Mouse (Mus musculus): Measurements from ENCODE around the gene Adcy2. TPM values are rescaled to one million over a fixed set of nuclear protein-coding genes. Genes with fewer than 3 reads are reported as not detected.

Adcy2 gene
- total RNA-seq, 2 experiments from 2014 or later: 0.53 to 0.68 TPM

DNA sequence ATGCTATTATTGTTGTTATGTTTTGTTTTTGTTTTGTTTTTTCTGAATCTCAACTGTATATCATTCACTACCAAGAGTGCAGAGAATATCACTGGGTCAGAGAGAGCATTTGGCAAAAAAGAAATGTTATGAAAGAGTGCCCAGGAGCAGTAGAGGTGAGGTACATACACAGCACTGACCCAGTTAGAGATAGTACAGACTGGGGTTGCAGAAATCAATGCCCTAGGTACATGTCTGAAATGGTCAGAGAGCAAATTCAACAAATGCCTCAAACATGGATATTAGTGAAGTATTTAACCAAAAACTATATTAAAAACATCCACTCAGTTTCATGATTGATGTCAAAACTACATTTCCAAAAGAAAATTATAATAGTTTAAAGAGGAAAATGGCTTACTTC is 286.7 kb downstream of the Adcy2 start:
- intact Hi-C loops (cut with DNase I): no loop called here
- DNase-seq: no peak

DNA sequence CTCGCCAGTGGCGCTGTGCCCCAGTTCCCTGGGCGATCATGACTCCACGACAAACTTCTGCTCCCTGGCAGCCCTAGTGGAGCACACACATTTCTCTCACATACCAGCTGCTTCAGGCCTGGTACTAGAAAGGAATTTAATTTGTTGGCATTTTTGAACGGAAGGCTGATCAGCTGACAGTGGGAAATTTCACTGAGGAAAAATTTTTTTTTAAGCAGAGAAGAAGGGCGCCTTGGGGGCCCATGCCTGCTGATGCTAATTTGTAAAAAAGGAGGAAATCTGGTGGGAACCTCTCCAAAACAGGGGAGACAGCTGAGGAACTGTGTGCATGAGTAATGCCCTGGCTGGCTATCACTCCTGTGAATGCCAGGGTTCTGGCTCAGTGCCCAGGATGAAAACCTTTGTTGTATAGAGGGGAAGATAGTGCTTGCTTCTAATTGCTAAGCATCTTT is 292.0 kb downstream of the Adcy2 start:
- intact Hi-C loops (cut with DNase I): no loop called here
- peak in 1 of 2 experiments; percentile 5 for DNase-seq

DNA sequence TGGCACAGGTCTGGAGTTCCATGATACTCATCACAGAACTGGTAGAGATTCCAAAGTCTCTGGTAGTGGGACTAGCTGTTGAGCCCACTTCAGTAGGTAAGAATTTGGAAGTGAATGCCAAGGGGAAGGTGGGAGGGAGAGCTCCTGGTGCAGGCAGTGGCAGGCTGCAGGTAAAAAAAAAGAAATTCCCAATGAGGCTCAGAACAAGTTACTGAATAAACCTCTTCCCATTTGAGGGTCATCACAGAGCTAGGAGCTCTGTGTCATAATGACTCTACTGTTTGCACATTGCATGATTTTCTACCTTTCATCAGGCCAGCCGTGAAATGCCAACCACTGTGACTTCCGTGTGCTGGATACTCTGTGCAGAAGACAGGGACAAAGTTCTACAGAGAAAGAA is 314.4 kb downstream of the Adcy2 start:
- DNase-seq: no peak
- intact Hi-C loops (cut with DNase I): no loop called here

DNA sequence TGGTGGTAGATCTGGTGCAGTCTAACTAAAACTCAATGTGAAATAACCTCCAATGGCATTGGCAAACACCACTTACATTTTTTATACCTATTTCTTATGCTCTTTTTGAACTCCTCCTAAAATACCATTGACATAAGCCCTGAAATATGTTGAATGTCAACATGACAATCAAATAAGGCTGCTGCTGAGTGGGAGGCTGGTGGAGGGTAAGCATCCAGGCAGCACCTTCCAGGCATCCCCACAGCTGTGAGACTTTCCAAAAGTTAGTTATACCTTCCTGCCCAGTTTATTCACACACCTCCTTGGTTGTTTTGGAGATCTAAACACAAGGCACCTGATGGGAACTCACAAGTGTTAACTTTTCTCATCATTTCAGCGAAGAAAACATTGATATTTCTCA is 318.9 kb downstream of the Adcy2 start:
- intact Hi-C loops (cut with DNase I): no loop called here
- no peak for DNase-seq

DNA sequence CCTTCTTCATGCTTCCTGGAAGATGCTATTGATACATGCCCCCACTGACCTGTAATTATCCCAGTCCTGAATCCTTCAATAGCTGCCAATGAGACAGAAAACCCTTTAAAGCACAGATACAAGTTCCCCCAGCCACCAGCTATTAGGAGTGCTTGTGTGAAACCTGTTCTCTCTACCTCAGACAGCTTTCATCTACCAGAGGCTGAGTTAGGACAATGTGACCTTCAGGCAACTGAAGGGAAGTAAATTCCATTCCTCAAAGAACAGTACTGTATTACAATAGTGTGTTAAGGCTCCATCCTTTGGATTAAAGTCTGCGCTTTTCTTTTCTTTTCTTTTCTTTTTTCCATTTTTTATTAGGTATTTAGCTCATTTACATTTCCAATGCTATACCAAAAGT is 356.6 kb downstream of the Adcy2 start:
- no peak for DNase-seq
- intact Hi-C loops (cut with DNase I): no loop called here

DNA sequence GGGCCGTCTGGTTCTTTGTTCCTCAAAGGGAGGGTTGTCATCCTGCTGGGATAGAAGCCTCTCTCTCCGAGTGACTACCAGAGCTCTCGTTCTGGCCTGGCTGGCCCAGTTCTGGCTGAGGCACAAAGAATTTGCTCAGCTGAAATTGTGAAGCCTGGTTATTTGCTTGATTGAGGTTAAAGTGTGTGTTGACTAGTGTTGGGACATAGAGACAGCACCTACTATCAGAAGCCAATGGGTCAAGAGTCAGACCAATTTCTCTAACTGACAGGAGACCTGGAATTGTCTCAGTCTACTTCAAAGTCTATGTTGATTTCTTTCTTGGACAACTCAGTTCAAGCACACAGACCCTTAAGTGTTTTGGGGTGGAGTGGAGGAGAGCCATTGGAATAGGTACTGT is 372.3 kb downstream of the Adcy2 start:
- intact Hi-C loops (cut with DNase I): no loop called here
- no peak for DNase-seq

DNA sequence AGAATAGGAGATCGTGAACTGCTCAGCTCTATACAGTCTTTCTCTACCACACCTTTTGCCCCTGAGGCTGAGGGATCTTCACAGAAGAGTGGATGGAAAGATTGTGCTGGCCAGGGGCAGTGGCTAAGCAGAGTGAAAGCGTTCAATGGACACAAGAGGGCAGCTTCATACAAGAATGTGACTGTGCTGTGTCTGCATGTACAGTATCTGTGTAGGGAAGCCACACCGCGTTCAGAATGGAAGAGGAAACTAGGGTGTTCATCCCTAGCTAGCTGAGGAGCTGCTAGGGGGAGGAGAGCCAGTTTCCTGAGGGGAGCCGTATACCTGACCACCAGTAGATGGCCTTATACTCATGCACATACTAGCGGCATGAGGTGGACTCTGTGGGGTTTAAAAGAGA is 376.5 kb downstream of the Adcy2 start:
- intact Hi-C loops (cut with DNase I): no loop called here
- no peak for DNase-seq

DNA sequence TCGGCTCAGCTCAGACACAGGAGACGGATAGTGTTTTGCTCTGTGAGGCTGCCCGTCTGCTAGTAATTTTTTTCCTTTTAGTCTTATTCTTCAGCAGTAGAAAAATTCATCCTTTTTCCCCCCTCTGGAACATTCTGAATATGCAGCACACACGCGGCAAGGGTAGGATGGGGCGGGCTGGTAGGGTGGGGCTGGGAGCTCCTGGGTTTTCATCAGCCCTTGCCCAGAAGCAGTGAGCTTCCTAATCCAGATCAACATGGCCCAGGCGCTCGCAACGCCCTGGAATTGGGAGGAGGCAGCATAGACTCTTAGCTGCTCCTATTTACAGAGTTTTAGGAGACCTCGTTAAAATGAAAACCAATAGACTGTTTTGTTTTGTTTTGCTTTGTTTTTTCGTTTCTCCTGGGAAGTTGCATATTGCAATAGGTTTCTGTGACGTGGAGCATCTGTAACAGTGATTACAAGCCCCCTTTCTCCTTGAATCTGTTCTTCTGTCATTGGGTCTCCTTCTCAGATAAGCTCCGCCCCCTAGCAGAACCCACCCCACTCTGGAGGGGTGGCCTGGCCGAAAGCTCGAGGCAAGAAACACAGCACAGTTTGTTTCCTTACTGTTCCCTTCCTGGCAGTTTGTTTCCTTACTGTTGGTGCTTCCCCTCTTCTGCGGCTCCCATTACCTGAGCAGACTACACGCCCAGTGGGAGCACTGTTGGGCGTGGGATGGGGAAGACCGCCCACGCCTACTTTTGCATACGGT is 391.5 kb downstream of the Adcy2 start:
- intact Hi-C loops (cut with DNase I): loop anchor here (10.0 kb wide), 1 partner anchor 847 kb away; no protein-coding TSS in a partner anchor
- no peak for DNase-seq

DNA sequence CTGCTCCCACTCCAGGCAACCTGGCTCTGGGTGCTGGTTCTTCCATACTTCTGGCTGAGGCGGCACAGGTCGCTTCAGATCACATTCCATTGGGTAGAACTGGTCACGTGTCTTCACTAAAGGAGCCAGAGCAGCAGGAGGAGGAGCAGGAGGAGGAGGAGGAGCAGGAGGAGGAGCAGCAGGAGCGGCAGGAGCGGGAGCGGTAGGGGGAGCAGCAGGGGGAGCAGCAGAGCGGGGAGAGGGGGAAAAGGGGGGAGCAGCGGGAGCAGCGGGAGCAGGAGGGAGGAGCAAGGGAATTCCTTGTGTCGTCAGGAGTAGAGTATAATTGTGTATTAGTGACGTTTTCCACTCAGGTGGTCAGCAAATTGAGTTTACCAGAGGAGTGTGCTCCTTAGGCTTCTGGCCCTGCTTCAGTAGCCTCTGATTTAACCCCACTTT is 393.6 kb downstream of the Adcy2 start:
- peak; percentile 16 to 25 for DNase-seq
- intact Hi-C loops (cut with DNase I): loop anchor here (10.0 kb wide), 1 partner anchor 849 kb away; no protein-coding TSS in a partner anchor

DNA sequence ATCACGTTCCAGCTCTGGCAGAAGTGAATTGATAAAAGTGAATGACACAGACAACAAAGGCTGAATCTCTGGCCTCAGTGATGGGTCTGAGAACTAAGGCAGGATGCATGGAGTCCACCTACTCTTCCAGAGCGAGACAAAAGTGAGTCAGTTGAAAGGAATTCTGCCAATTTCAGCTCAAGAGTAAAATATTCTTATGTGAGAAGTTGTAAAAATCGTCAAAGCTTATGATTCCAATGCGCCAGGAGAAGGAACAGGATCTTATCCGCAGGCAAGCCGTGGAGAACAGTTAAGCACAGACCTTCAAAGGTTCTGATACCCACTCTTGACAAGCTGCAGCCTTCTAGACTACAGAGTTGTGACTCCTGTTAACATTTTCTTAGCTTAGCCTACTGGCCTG is 396.3 kb downstream of the Adcy2 start:
- intact Hi-C loops (cut with DNase I): loop anchor here (10.0 kb wide), 1 partner anchor 852 kb away; no protein-coding TSS in a partner anchor

DNA sequence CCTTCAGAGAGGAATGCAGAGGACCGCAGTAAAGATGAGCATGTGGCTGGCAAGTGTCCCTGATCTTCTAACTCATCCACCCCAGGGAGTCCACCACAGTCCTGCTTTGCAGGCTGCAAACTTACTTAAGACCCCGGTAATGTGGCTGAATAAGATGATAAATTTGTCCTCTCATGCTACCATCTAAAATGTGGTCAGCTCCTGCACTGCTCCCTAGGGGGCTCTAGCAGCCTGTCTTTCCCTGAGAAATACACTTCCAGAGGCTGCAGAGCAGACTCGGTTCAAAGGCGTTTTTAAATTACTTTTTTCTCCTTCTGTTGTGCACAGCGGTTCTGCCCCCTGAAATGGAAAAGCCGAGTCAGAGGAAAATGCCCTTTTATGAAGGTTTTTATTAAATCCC is 398.2 kb downstream of the Adcy2 start:
- DNase-seq: peak in 1 of 2 experiments; percentile 19

More for the DNA sequence above, 396.3 kb downstream of the Adcy2 start:
- no peak for DNase-seq

DNA sequence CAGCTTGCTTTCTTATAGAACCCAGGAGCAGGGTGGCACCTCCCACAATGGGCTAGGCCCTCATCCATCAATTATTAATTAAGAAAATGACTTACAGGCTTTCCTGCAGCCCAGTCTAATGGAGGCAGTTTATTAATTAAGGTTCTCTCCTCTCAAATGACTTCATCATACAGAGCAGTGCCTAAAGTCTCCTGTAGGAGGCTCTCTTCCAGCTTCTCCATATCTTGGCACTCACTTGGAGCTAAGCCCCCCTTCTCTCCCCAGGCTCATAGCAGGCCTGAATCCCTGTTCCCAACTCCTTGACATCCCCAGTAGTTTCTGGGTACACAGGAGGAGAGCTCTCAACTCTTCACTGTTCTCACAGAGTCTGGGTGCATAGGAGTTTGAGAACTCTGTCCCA is 400.4 kb downstream of the Adcy2 start:
- intact Hi-C loops (cut with DNase I): no loop called here
- no peak for DNase-seq

More for the DNA sequence above, 398.2 kb downstream of the Adcy2 start:
- intact Hi-C loops (cut with DNase I): loop anchor here (10.0 kb wide), 1 partner anchor 854 kb away; no protein-coding TSS in a partner anchor

DNA sequence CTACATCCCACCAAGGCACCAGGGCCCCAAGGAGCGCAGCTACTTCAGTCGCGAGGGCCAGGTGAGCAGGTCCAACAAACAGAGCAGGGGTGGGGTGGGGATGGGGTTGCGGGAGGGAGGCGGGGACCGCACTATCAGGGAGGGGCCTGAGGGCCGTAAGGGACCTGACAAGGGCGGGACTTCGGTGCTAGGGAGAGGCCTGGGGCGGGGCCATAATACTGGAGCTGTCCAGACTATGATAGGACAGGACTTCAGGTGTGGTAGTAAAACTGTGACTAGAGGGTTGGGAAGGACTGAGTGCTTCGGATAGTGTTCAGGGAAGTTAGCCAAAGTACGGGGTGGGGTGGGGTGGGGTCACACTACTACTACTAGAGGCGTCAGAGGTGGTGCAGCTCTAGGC is 401.7 kb downstream of the Adcy2 start:
- intact Hi-C loops (cut with DNase I): no loop called here
- DNase-seq: no peak

DNA sequence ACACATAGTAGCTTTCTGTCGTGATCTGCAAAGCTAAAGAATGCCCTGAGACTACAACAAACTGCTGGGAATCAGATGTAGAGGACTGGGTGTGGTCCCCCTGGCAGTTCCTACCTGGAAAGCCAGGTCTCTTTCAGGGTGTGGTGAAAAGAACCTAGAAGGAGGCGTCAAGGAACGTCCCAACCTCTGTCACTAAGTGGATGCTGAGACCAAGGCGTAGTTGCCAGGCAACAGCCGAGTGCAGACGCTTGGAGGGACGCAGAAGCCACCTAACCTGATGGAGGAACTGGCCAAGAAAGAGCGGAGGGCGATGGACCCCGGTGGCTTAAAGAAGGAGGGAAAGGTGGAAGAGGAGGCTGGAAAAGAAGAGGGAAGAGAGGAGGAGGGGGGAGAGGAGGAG is 402.1 kb downstream of the Adcy2 start, which contains the start of gene 1700001L19Rik:
1700001L19Rik (plus strand) TSS at position 223 of the 400 bp plus-strand sequence.
- no peak for DNase-seq
- intact Hi-C loops (cut with DNase I): no loop called here

DNA sequence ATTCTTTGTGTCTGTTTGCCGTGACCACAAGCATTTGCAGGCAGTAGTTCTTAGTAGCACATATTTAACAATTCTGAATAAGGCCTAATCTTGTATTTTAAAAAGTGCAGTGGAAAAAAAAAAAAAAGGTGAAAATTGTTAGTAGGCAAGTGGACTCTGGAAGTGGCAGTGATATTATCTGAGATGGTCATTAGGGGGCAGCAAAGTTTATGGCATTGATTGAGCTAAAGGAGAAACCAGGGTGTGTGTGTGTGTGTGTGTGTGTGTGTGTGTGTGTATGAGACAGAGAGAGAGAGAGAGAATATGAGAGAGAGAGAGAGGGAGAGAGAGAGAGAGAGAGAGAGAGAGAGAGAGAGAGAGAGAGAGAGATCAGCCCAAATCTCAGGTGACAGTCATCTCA is 405.5 kb downstream of the Adcy2 start:
- peak in 1 of 2 experiments; percentile 18 for DNase-seq
- intact Hi-C loops (cut with DNase I): no loop called here

DNA sequence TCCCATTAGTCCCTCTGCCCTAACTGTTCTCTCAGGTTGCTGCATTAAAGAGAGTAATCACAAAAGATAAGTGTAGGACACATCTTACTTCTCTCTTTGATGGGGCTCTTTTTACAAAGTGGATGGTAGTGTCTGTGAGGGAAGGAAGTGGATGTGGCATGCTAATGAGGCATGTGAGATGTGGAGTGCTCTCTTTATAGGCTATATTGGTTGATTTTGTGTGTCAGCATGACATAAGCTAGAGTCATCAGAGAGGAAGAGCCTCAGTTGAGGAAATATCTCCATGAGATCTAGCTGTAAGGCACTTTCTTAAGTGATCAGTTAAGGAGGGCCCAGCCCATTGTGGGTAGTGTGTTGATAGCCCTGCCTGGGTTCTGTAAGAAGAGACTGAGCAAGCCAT is 411.0 kb downstream of the Adcy2 start:
- DNase-seq: no peak
- intact Hi-C loops (cut with DNase I): loop anchor here (10.0 kb wide), 1 partner anchor 896 kb away; no protein-coding TSS in a partner anchor

DNA sequence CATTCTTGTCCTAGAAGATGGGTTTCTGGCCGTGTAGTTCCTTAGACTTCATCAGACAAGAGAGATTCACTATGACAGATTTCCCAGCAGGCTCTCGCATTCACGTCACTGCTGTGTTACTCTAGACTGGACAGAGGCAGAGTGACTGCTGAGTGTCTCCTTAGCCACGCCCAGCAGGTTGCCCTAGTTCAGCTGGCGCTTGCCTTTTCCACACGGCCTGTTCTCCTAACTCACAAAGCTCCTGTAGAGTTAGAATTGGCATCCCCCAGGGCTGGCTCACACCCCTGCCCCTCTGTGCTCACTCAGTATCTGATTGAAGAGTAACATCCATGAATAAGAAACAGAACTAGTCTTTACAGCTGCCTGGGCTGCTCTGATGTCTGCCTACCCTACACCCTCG is 413.9 kb downstream of the Adcy2 start:
- DNase-seq: no peak
- intact Hi-C loops (cut with DNase I): loop anchor here (10.0 kb wide), 1 partner anchor 899 kb away; no protein-coding TSS in a partner anchor

DNA sequence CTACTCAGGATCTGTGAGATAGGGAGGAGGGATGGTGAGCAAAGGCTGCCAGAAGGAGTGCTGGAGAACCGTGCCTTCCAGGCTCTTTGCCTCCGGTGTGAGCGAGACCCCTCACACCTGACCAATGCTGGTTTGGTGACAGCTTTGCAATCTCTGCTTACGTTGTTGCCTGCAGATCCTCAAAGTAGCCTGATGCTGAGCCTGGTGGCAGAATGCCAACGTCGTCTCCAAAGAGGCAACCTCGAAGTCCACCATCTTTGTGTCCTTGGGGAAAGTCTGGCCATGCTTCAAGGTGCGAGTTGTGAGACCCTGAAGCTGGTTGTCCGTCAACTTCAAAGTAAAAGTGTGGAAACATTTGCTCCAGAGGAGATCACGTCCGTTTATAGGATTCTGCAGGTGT is 415.4 kb downstream of the Adcy2 start:
- no peak for DNase-seq
- intact Hi-C loops (cut with DNase I): loop anchor here (10.0 kb wide), 1 partner anchor 901 kb away; no protein-coding TSS in a partner anchor

DNA sequence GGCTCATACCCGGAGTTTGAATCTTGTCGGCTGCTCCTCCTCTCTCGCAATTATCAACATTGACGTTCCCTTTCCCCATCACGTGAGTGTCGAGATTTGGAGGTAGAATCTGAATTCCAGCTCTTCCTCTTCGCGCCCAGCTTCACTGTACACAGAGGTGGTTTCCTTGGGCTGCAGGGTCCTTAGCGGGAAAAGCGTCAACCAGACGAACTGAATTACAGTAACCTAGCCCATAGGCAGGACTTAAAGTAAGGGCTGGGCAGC is 416.9 kb downstream of the Adcy2 start:
- DNase-seq: peak in 1 of 2 experiments; percentile 5
- intact Hi-C loops (cut with DNase I): loop anchor here (10.0 kb wide), 1 partner anchor 902 kb away; no protein-coding TSS in a partner anchor

DNA sequence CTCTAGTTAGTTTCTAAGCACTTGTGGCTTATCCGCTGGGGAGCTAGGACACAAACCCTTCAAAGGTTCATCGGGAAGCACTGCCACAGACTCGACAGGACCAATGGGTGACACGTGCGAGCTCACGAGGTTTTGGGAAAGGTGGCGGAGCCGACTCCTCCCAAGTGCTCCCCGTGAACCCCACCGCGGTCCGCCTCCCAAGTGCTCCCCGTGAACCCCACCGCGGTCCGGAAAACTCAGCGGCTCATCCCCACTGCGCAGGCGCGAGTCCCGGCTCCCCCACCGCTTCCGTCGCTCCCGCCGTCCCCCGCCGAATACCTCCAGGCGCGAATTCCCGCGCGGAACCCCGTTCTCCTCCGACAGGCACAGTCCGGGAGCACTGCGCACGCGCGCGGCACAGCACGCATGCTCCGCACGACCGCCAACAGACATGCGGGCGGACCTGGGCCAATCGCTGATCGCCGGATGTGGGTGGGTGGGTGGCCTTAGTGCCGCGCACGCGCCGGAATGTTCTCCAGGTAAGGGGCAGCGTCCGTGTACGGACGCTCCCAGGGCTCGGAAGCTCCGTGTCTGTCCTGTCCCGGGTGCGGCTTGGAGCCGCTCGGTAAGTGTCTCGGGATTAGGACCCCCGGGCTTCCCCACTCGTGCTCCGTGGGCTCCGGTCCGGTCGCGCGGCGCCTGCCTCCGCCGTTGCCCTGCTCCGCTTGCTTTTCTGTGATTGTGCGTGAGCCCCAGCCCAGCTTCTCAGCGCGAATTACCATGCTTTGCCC is 417.4 kb downstream of the Adcy2 start, which contains the start of the genes Mtrr and Fastkd3:
Mtrr (minus strand) TSS at position 403 of the 770 bp plus-strand sequence.
Fastkd3 (plus strand) TSS at position 488 of the 770 bp plus-strand sequence.
- intact Hi-C loops (cut with DNase I): loop anchor here (10.0 kb wide), 1 partner anchor 903 kb away; no protein-coding TSS in a partner anchor
- DNase-seq: peak; percentile 99

All from heart, postnatal 14 days (tissue).